In genomic region chr15:83032981-83033541, GRCm38 (mm10) we compare ENCODE assay signal across 9 mouse cellular contexts. TPM values are rescaled to one million over a fixed set of nuclear protein-coding genes. Genes with fewer than 3 reads are reported as not detected.
DNase-seq lines count a peak whose midpoint lies in the region; ATAC-seq and TF ChIP-seq lines count a peak whose summit lies in the region.
"Had no signal": no experiment of that assay in that cellular context is flagged by ENCODE, and none has a peak within 500 bp of the region (broad histone marks: within the 10 kb centered on the region; RNA-seq: fewer than 3 reads in every experiment).

Nfam1 (minus strand) TSS chr15:83033306.

- no peaks in the 10 kb centered on the region for H3K9me3 ChIP-seq in heart, embryonic 15.5 days (replicated peaks)
- no peaks in the 10 kb centered on the region for H3K9me3 ChIP-seq in liver, embryonic 14.5 days (ENCODE audit: control insufficient read depth, low read length)
- H3K9me3 ChIP-seq in neural tube, embryonic 15.5 days (replicated peaks): no peaks in the 10 kb centered on the region

- peaks cover 5% of the 10 kb centered on the region for H3K4me1 ChIP-seq in bone marrow, adult 2 months (ENCODE audit: control insufficient read depth, insufficient read depth, low read length)
- H3K4me1 ChIP-seq in heart, embryonic 15.5 days (replicated peaks): peaks cover 58% of the 10 kb centered on the region
- peaks cover 0 to 2% of the 10 kb centered on the region in 2 experiments; a peak in 1 of 4 replicates for H3K4me1 ChIP-seq in liver, embryonic 14.5 days (replicated peaks; ENCODE audit: control insufficient read depth in 2 of 2, insufficient read depth in 2 of 2, low read length in 1 of 2)
- H3K4me1 ChIP-seq in neural tube, embryonic 15.5 days: peaks cover 55% of the 10 kb centered on the region

- peak within 1 kb of the TSS; percentile 96 for H3K4me3 ChIP-seq in bone marrow, adult 2 months (replicated peaks; ENCODE audit: control insufficient read depth, low read depth, low read length)
- 0 out of 2 replicates have a peak within 1 kb of the TSS, but pooled peaks have one; percentile 9 for H3K4me3 ChIP-seq in heart, embryonic 15.5 days
- peak within 1 kb of the TSS; percentile 34 to 52 for H3K4me3 ChIP-seq in liver, embryonic 14.5 days (ENCODE audit: insufficient read depth in 1 of 2, low read depth in 2 of 2, low read length in 2 of 2)
- no peak within 1 kb of the TSS for H3K4me3 ChIP-seq in neural tube, embryonic 15.5 days (replicated peaks)

- peak within 1 kb of the TSS; percentile 89 for H3K27ac ChIP-seq in bone marrow, adult 2 months (ENCODE audit: control insufficient read depth, insufficient read depth, low read depth, low read length, poor library complexity)
- 0 out of 2 replicates have a peak within 1 kb of the TSS, but pooled peaks have one; percentile 23 for H3K27ac ChIP-seq in heart, embryonic 15.5 days
- H3K27ac ChIP-seq in liver, embryonic 14.5 days: no peak within 1 kb of the TSS
- H3K27ac ChIP-seq in neural tube, embryonic 15.5 days (replicated peaks): no peak within 1 kb of the TSS

- peak within 1 kb of the TSS; percentile 18; the same call in 1 of the 2 replicates for H3K9ac ChIP-seq in heart, embryonic 15.5 days
- H3K9ac ChIP-seq in liver, embryonic 14.5 days (replicated peaks): no peak within 1 kb of the TSS; the same call in 1 of the 2 replicates
- H3K9ac ChIP-seq in neural tube, embryonic 15.5 days (replicated peaks): no peak within 1 kb of the TSS

- peak; percentile 15 for DNase-seq in gastrocnemius, adult 18-20 months (ENCODE audit: low spot score)
- no peak for DNase-seq in gastrocnemius, postnatal 4 days (ENCODE audit: low spot score in 2 of 2)
- no peak for DNase-seq in liver, embryonic 14.5 days (ENCODE audit: low read depth in 3 of 3, low spot score in 3 of 3)
- DNase-seq in testis, postnatal 10 days (ENCODE audit: low spot score): no peak
- no peak for DNase-seq in urinary bladder, postnatal 14 days (ENCODE audit: low spot score)

- 4% methylated on average over 17 of the region's 17 CpGs for WGBS in bone marrow, adult 2 months
- WGBS in heart, embryonic 15.5 days: 24% methylated on average over 17 of the region's 17 CpGs
- WGBS in liver, embryonic 14.5 days (ENCODE audit: insufficient replicate concordance): 9% methylated on average over 17 of the region's 17 CpGs
- WGBS in neural tube, embryonic 15.5 days: 36% methylated on average over 17 of the region's 17 CpGs

- no peaks in the 10 kb centered on the region for H3K36me3 ChIP-seq in heart, embryonic 15.5 days
- no peaks in the 10 kb centered on the region for H3K36me3 ChIP-seq in liver, embryonic 14.5 days (replicated peaks; ENCODE audit: control insufficient read depth, insufficient read depth, low read depth)
- no peaks in the 10 kb centered on the region for H3K36me3 ChIP-seq in neural tube, embryonic 15.5 days

- H3K27me3 ChIP-seq in heart, embryonic 15.5 days: peaks cover 33% of the 10 kb centered on the region
- no peaks in the 10 kb centered on the region for H3K27me3 ChIP-seq in liver, embryonic 14.5 days (ENCODE audit: control insufficient read depth, insufficient read depth, low read length)
- H3K27me3 ChIP-seq in neural tube, embryonic 15.5 days (replicated peaks): peaks cover 9% of the 10 kb centered on the region
- H3K27me3 ChIP-seq: CH12.LX had no signal

- no peak for TF ChIP-seq CTCF in bone marrow, adult 2 months (IDR thresholded peaks at IDR 0.05; ENCODE audit: control insufficient read depth, insufficient read depth, low read length)
- TF ChIP-seq CTCF in liver, embryonic 14.5 days (IDR thresholded peaks at IDR 0.05; ENCODE audit: low read depth): 0 out of 2 replicates have a peak, but pooled peaks have one; percentile 9

- no peak for ATAC-seq in heart, embryonic 15.5 days (replicated peaks; ENCODE audit: insufficient number of reproducible peaks, insufficient read depth, low FRiP score, low read depth)
- no peak for ATAC-seq in liver, embryonic 14.5 days (ENCODE audit: insufficient read depth)
- no peak for ATAC-seq in neural tube, embryonic 15.5 days (ENCODE audit: low FRiP score)

- H3K4me2 ChIP-seq in heart, embryonic 15.5 days: peak within 1 kb of the TSS; percentile 38; the same call in 1 of the 2 replicates
- H3K4me2 ChIP-seq in liver, embryonic 14.5 days (ENCODE audit: low read depth): peak within 1 kb of the TSS; percentile 8
- 0 out of 2 replicates have a peak within 1 kb of the TSS, but pooled peaks have one; percentile 47 for H3K4me2 ChIP-seq in neural tube, embryonic 15.5 days

- TF ChIP-seq POLR2A in bone marrow, adult 2 months (IDR thresholded peaks at IDR 0.05; ENCODE audit: borderline replicate concordance, control insufficient read depth, low read depth, low read length): peak; percentile 81

- no peak for TF ChIP-seq EP300 in liver, embryonic 14.5 days (IDR thresholded peaks at IDR 0.05; ENCODE audit: low read depth)

RNA-seq across cellular contexts. Expression of gene Nfam1, which starts in this region (rescaled TPM):
- under 1 TPM; 0.66 to 0.78 TPM for total RNA-seq in gastrocnemius, adult 18-20 months (2021)
- 1 to 10 TPM; 2.5 to 4.2 TPM for total RNA-seq in gastrocnemius, postnatal 4 days (2021)
- 26.4 and 69.6 TPM in 2 replicates for polyA plus RNA-seq in bone marrow, adult 2 months (2011; ENCODE audit: insufficient read depth, insufficient read length, low replicate concordance, missing spikeins)
- polyA plus RNA-seq in heart, embryonic 15.5 days (2015; fragmentation: Nextera tagmentation; extraction: Ambion mirVana): 1.8 and 3.9 TPM in 2 replicates
- polyA plus RNA-seq in liver, embryonic 14.5 days (2012; rRNA removed): 3.6 TPM in 2 replicates
- 5.0 and 5.9 TPM in 2 replicates for polyA plus RNA-seq in liver, embryonic 14.5 days (2014; fragmentation: Nextera tagmentation; extraction: Ambion mirVana)
- 1.7 and 2.5 TPM in 2 replicates for polyA plus RNA-seq in neural tube, embryonic 15.5 days (2015; fragmentation: Nextera tagmentation; extraction: Ambion mirVana)

Comparison
In these comparisons a context has a peak if more than half of its experiments do, and no peak if none do; other contexts are left out.
1. Peak in DNase-seq in gastrocnemius, adult 18-20 months; RNA of the gene not detected or under 1 TPM.
2. H3K27ac ChIP-seq: peak in bone marrow, adult 2 months (single experiment) and heart, embryonic 15.5 days (single experiment); none in liver, embryonic 14.5 days (single experiment) and neural tube, embryonic 15.5 days (single experiment).
3. Peak in every context shown above with its lines, with median percentiles within 50 percentile points of each other: H3K4me2 ChIP-seq.